Mouse (Mus musculus) gonadal fat pad, adult 2 months (tissue): ENCODE measurements around the gene H2-Q4. TPM values are rescaled to one million over a fixed set of nuclear protein-coding genes. Genes with fewer than 3 reads are reported as not detected.
A peak's percentile ranks its signal among the peaks of the same experiment; 100 is the strongest.
"Not testable (repeated sequence)": the region's sequence is repeated elsewhere in the genome, so short reads cannot be mapped to it uniquely, and the experiment has no call there.

Experiments used
- DNase-seq: peaks from one replicate; pipeline ENCODE4 v3.0.0-alpha.2; 2012; ENCODE audit warnings: low read depth
- polyA plus RNA-seq: library from polyadenylated mRNA; depleted of rRNA; stranded (reverse); fragments of >200 nt; gene quantifications from 2 replicates; pipeline ENCODE4 v1.2.3, GENCODE M21; 2012; rRNA removed

The H2-Q4 gene
- 40.4 and 55.1 TPM in 2 replicates for polyA plus RNA-seq

DNA sequence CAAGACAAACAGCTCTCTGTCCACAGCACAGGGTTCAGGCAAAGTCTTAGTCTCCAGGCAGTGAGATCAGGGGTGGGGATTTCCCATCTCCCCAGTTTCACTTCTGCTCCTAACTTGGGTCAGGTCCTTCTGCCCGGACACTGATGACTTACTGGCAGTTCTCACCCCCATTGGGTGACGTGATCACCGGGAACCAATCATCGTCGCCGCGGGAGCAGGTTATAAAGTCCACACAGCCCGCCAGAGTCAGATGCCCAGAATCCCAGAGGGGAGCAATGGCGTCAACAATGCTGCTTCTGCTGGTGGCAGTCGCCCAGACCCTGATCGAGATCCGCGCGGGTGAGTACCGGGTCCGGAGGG is at the start of gene H2-Q4:
TSS of gene H2-Q4 (plus strand) at position 249 of the 360 bp plus-strand sequence.
- peak; percentile 22 for DNase-seq

DNA sequence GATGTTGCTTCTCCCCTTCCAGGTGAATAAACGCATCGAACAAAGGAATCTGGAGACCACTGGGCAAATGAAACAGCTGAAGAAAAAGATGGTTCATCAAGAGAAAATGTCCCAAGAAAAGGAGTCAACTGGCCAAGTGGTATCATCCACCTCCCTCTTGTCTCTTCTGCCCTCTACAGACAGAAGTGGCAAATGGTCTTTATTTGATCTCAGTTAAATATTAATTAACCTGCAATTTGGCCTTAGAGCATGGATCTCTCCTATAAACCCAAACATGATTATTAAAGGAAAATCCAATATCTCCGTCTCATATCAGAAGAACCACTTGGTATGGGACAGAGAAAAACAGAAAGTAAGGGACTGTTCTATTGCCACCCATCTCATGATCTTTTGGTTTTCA is 49.7 kb upstream of the H2-Q4 start:
- DNase-seq: not testable (repeated sequence)

DNA sequence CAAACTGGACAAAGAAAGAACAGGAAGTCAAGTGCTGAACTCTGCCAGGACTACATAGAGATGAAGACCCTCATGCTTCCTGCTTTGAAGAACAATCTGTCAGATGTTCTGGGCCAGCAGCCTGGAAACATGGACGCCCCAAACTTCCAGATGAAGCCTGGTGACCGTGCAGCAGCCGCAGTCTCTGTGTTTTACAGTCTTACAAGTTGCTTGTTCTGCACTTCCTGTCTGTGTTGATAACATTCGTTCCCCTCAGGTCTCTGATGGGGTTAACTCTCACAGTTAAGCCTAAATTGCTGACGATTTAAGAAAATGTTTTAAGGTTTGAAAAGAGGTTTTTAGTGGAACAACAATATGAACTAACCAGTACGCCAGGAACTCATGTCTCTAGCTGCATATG is 47.9 kb upstream of the H2-Q4 start:
- DNase-seq: not testable (repeated sequence)

GRCm38 (mm10) chr17:35342071-35342671 is 37.2 kb upstream of the H2-Q4 start, which contains the start of gene H2-Q2:
Gene H2-Q2, plus strand, starts transcription at chr17:35342242.
- no peak for DNase-seq

DNA sequence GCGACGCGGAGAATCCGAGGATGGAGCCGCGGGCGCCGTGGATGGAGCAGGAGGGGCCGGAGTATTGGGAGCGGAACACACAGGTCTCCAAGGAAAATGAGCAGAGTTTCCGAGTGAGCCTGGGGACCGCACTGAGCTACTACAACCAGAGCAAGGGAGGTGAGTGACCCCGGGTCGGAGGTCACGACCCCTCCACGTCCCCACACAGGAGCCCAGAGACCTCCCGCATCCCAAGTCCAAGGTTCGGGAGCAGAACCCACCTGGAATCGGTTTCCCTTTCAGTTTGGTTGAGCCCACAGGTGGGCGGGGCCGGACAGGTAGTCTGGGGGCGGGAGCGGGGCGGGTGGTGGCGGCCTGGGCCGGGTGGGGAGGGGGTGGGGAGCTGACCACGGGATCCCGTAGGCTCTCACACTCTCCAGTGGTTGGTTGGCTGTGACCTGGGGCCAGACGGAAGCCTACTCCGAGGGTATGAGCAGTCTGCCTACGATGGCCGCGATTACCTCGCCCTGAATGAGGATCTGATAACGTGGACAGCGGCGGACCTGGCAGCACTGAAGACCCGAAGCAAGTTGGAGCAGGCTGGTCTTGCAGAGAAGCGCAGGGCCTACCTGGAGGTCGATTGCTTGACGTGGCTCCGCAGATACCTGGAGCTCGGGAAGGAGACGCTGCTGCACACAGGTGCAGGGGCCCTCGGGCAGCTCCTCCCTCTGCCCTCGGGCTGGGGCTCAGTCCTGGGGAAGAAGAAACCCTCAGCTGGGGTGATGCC is 36.5 kb upstream of the H2-Q4 start:
- DNase-seq: no peak

DNA sequence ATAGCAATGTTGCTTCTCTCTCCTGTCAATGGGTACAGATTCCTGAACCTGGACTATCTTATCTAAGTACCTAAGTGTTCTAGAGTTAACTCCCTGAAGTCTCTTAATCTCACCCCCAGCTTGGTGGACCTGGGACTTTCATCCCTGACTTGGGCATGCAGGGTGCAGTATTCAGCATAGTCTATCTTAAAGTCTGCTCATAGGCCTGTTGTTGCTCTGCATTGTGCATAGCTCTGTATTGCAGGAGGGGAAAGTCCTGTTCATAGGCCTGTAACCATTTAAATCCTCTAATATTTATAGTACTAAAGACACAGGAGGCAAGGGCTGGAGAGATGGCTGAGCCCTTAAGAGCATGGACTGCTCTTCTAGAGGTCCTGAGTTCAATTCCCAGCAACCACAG is 31.8 kb upstream of the H2-Q4 start:
- not testable (repeated sequence) for DNase-seq

DNA sequence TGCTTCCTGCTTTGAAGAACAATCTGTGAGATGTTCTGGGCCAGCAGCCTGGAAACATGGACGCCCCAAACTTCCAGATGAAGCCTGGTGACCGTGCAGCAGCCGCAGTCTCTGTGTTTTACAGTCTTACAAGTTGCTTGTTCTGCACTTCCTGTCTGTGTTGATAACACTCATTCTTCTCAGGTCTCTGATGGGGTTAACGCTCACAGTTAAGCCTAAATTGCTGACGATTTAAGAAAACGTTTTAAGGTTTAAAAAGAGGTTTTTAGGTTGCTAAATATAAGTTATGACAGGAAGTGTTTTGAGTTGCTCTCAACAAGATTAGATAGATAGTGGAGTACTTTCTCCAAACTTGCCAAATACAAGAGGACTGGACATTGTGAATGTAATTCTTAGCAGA is 26.1 kb upstream of the H2-Q4 start:
- not testable (repeated sequence) for DNase-seq

DNA sequence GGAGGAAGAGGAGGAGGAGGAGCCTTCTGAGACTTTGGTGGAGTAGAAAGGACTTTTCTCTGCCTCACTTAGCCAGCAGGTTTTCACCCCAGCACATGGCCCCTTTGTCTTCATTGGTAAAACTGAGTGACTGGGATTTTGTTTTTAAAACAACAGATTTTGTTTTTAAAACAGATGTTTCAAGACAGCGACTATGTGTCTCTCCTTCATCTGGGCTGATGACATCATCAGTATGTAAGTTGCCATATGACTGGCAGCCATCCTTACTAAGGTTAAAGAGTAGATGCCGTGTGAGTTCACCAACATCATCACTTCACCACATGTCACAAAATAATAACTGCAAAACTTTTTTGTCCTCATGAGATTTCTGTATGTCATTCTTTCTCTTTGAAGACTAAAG is 25.3 kb upstream of the H2-Q4 start:
- DNase-seq: no peak

DNA sequence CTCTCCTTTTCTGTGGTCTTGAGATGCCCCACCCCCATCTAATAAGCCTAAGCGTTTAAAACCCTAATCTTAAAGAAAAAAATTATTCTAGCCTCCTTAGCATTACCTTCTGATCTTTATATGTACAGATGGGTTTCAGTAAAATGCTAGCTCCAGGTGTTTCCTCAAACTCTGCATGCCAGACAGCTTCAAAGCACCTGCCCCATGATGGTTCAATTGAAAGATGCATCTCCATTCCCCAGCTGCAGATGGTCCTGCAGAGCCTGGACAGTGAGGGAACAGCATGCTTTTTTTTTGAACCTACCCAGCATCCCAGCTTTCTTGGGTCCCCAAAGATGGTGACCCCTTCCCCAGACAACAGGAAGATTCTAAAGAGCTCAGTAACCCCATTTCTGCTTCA is 22.3 kb upstream of the H2-Q4 start:
- DNase-seq: no peak

GRCm38 (mm10) chr17:35358763-35359469 is 20.5 kb upstream of the H2-Q4 start:
- DNase-seq: no peak

GRCm38 (mm10) chr17:35359470-35359862 is 20.0 kb upstream of the H2-Q4 start:
- no peak for DNase-seq

- no peak for DNase-seq
These were observed 473 bp downstream of the H2-Q4 start for GRCm38 (mm10) chr17:35379729-35380451.

- DNase-seq: not testable (repeated sequence)
These were observed 10.4 kb downstream of the H2-Q4 start for GRCm38 (mm10) chr17:35389796-35390195.

DNA sequence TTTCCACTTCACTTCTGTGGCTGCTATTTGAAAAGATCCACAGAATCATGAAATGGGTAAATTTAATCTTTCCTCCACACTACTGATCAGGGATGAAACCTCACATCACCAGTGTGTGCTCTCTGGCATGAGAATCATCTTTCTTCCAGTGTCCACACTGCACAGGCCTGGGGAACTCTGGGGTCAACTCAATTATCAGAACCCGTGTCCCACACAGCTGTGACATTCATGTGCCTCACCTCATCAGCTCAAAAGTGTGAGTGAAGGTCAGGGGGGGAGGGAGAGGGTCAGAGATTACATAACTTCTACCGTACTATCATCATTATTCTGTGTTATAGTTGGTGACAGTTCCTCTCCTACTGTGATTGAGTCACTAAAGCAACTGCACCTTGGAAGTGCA is 13.3 kb downstream of the H2-Q4 start:
- DNase-seq: not testable (repeated sequence)

DNA sequence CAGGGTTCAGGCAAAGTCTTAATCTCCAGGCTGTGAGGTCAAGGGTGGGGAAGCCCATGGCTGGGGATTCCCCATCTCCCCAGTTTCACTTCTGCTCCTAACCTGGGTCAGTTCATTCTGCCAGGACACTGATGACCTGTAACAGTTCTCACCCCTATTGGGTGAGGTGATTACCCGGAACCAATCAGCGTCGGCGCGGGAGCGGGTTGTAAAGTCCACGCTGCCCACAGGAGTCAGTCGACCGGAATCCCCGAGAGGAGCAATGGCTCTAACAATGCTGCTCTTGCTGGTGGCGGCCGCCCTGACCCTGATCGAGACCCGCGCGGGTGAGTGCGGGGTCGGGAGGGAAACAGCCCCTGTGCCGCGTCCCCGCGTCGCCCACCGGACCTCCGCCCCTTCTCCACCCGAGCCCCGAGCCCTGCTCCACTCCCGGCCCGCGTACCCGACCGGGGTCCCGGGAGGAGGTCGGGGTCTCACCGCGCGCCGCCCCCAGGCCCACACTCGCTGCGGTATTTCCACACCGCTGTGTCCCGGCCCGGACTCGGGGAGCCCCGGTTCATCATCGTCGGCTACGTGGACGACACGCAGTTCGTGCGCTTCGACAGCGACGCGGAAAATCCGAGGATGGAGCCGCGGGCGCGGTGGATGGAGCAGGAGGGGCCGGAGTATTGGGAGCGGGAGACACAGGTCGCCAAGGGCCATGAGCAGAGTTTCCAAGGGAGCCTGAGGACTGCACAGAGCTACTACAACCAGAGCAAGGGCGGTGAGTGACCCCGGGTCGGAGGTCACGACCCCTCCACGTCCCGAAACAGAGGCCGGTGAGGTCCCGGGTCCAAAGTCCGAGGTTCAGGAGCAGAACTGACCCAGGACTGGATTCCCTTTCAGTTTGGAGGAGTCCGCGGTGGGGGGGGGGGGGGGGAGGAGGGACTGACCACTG is 14.7 kb downstream of the H2-Q4 start:
- not testable (repeated sequence) for DNase-seq

DNA sequence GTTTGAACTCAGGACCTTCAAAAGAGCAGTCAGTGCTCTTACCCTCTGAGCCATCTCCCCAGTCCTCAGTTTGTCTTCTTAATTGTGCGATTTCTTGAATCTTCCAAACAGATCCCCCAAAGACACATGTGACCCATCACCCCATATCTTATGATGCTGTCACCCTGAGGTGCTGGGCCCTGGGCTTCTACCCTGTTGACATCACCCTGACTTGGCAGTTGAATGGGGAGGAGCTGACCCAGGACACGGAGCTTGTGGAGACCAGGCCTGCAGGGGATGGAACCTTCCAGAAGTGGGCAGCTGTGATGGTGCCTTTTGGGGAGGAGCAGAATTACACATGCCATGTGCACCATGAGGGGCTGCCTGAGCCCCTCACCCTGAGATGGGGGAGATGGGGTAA is 17.5 kb downstream of the H2-Q4 start:
- not testable (repeated sequence) for DNase-seq

DNA sequence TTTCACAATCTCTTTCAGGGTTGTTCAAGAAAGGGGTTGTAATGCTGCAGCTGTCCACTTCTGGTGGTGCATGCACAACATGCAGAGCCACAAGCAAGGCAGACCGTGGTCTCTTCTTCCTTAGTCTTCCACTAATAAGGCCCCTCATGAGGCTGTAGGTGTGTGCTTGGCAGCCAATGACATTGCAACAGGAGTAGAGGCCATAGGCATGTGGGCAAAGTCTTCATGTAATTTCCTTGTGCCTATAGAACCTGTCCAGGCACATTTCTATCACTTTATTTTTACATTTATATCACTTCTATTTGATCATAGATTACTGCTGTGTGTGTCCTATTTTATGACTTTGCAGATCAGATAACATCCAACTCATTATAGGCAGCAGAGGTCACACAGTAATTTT is 33.6 kb downstream of the H2-Q4 start:
- not testable (repeated sequence) for DNase-seq

DNA sequence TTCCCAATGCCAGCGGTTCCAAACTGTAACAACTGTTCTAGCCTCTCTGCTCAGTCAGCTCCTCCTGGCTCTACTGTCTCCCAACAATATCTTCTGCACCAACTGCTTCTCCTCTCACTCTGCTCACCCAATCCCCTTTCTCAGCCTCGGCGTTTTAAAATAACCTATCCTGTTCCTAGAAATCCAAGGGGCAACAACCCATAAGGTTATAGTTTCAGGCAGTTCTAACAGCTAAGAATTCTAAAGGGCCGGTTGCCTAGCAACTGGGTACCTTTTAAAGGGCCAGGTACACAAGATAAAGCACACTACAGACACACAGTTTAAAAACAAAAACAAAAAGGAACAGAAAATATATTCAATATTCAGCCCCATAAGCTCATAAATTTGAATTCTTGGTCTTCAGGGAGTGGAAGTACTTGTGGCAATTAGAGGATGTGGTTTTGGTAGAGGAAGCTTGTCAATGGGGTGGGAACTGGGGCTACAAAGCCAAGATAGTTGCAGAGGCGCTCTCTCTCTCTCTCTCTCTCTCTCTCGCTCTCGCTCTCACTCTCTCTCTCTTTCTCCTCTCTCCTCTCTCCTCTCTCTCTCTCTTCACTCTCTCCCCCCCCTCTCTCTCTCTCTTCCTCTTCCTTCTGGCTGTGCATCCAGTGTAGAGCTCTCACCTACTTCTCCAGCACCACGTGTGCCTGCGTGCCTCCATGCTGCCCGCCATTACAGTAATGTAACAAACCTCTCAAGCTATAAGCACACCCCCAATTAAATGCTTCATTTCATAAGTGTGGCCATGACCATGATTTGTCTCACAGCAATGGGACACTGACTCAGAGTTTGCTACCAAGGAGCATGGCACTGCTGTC is 36.1 kb downstream of the H2-Q4 start:
- not testable (repeated sequence) for DNase-seq

- DNase-seq: no peak
These were observed 39.4 kb downstream of the H2-Q4 start for GRCm38 (mm10) chr17:35418772-35419171.

DNA sequence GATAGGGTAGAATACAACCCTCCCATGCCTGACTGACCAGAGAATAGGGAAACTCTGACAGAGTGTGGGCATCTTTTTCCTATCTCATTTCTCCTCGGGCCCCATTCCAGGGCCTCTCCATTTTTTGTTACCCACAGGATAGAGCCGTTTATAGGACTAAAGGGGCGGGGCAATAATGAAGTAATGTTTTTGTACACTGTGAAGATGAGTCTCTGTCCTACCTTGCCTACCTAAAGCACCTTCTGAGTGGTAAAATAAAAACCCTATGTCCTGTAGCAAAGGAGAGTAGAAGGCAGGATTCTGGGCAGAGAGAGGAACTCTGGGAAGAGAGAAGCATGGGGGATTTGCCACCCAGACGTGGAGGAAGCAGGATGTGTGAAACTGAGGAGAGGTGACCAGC is 40.1 kb downstream of the H2-Q4 start:
- DNase-seq: not testable (repeated sequence)
